Mouse (Mus musculus) CD4-positive, CD25-positive, alpha-beta regulatory T cell (primary cell): ENCODE measurements around the gene Vmn1r40. TPM values are rescaled to one million over a fixed set of nuclear protein-coding genes. Genes with fewer than 3 reads are reported as not detected.

ENCODE experiments used
- polyA plus RNA-seq: library from polyadenylated mRNA; unstranded; fragments of 100-300 nt; shearing (Covaris generic); gene quantifications from one replicate; pipeline ENCODE4 v1.2.1, GENCODE M21; 2017

The Vmn1r40 gene
- polyA plus RNA-seq = not detected

DNA sequence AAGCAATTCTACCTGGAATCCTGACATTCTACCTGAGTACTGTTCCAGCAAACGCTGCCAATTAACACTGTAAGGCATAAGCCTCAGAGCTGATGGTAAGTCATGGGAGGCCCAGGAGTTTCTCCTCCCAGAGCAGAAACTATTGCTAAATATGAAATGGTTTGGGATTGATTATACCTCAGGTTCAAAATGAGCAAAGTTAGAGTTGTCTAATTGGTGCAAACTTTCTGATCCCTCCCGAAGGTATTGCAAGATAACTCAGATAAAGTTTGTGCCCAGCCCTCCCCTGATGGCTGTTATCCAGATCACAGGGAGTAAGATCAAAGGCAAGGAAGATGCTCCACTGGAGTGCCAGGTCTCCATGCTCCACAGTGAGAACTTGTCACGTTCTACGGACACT lies at the start of gene Vmn1r40:
Vmn1r40 (plus strand) TSS at position 301 of the 400 bp plus-strand sequence.

DNA sequence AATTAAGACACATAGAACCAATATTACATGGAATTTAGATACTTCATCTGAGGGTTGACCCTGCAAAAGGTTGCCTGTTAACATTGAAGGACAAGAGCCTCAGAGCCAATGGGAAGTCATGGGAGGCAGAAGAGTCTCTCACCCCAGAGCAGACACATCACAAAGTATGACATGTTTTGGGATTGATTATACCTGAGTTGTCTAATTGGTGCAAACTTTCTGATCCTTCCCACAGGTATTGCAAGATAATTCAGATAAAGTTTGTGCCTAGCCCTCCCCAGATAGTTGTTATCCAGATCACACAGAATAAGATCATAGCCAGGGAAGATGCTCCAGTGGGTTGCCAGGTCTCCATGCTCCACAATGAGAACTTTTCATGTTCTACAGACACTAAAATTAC lies 33.1 kb downstream of the Vmn1r40 start, which contains the start of gene Vmn1r41:
Vmn1r41 (plus strand) TSS at position 301 of the 400 bp plus-strand sequence.

Other genes with a start within 250 kb of the Vmn1r40 start
- gene Chchd6, start 111.9 kb upstream of the Vmn1r40 start, polyA plus RNA-seq = 7.0 TPM
- 6.7 TPM for gene Txnrd3, start 63.6 kb upstream of the Vmn1r40 start, polyA plus RNA-seq
- gene Vmn1r41, start 33.2 kb downstream of the Vmn1r40 start, polyA plus RNA-seq = not detected
- gene Vmn1r42, start 168.9 kb downstream of the Vmn1r40 start, polyA plus RNA-seq = not detected
- gene Vmn1r43, start 168.9 kb downstream of the Vmn1r40 start, polyA plus RNA-seq = 0.06 TPM
- gene Vmn1r44, start 176.1 kb downstream of the Vmn1r40 start, polyA plus RNA-seq = not detected
- not detected for gene Vmn1r45, start 233.1 kb downstream of the Vmn1r40 start, polyA plus RNA-seq